Mouse (Mus musculus): Measurements from ENCODE around the gene Apol9b. TPM values are rescaled to one million over a fixed set of nuclear protein-coding genes. Genes with fewer than 3 reads are reported as not detected.
A peak's percentile ranks its signal among the peaks of the same experiment; 100 is the strongest.
"Not testable (repeated sequence)": the region's sequence is repeated elsewhere in the genome, so short reads cannot be mapped to it uniquely, and the experiment has no call there.

Gene Apol9b
- total and polyA plus RNA-seq, 3 experiments, result not detected

GRCm38 (mm10) chr15:77708936-77709335, 19.9 kb upstream of the Apol9b start:
- not testable (repeated sequence) for DNase-seq (ENCODE audit: low read depth, low spot score); H3K36me3 ChIP-seq (ENCODE audit: control insufficient read depth in 1 of 2, insufficient read depth in 2 of 2, low read length in 2 of 2); H3K9me3 ChIP-seq (replicated peaks; ENCODE audit: insufficient read depth, low read length)

DNA sequence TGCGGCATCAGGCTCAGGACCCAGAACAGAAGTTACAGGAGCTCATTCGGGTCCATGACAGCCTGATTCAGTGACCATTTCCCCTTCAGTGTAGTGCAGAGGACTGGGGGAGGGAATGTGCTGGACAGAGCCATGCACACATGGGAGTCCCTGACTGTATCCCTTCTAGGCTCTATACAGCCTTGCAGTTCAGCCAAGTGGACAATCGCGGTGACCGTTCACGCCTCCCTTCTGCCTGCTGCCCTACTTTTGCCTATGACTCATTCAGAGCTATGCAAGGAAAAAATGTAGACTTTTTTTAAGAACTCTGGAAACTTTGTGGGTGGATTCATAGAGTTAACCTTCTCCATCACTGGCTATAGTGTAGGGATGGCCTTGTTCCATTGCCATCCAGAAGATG, 10.6 kb upstream of the Apol9b start:
- H3K9me3 ChIP-seq (replicated peaks; ENCODE audit: insufficient read depth, low read length); H3K79me2 ChIP-seq (ENCODE audit: control insufficient read depth, insufficient read depth, low read length, poor library complexity): not testable (repeated sequence)

More at GRCm38 (mm10) chr15:77708936-77709335, 19.9 kb upstream of the Apol9b start:
- H3K79me2 ChIP-seq (ENCODE audit: control insufficient read depth, insufficient read depth, low read length, poor library complexity); H3K9ac ChIP-seq (ENCODE audit: control insufficient read depth, low read depth, low read length, poor library complexity, severe bottlenecking); H3K4me3 ChIP-seq (ENCODE audit: control insufficient read depth in 1 of 2, insufficient read depth in 1 of 2, low read depth in 2 of 2, low read length in 2 of 2); H3K4me1 ChIP-seq (ENCODE audit: control insufficient read depth in 1 of 2, insufficient read depth in 2 of 2, low read length in 2 of 2); H3K27ac ChIP-seq (ENCODE audit: control insufficient read depth, low read depth, low read length); H3K27me3 ChIP-seq (ENCODE audit: control insufficient read depth in 1 of 2, insufficient read depth in 2 of 2, low read length in 2 of 2): not testable (repeated sequence)

DNA sequence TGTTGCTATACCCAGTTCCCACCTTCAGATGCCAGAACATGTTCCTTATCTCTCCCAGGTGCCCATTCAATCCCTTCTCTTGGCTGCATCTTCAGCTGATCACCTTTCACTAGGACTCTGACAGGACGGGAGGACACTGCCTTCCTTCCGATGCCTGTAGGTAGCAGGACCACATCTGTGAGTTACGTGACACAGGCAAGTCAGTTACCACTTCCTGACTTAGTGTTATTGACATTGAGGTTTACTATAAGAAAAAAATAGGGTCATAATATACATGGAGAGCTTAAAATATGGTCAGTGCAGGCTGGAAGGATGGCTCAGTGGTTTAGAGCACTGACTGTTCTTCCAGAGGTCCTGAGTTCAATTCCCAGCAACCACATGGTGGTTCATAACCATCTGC, 7.3 kb upstream of the Apol9b start:
- H3K9ac ChIP-seq (ENCODE audit: control insufficient read depth, low read depth, low read length, poor library complexity, severe bottlenecking); H3K79me2 ChIP-seq (ENCODE audit: control insufficient read depth, insufficient read depth, low read length, poor library complexity); H3K4me3 ChIP-seq (ENCODE audit: control insufficient read depth in 1 of 2, insufficient read depth in 1 of 2, low read depth in 2 of 2, low read length in 2 of 2); DNase-seq (ENCODE audit: low read depth, low spot score); H3K27ac ChIP-seq (ENCODE audit: control insufficient read depth, low read depth, low read length); H3K9me3 ChIP-seq (replicated peaks; ENCODE audit: insufficient read depth, low read length); H3K4me1 ChIP-seq (ENCODE audit: control insufficient read depth in 1 of 2, insufficient read depth in 2 of 2, low read length in 2 of 2); H3K36me3 ChIP-seq (ENCODE audit: control insufficient read depth in 1 of 2, insufficient read depth in 2 of 2, low read length in 2 of 2); H3K27me3 ChIP-seq (ENCODE audit: control insufficient read depth in 1 of 2, insufficient read depth in 2 of 2, low read length in 2 of 2): not testable (repeated sequence)

More for the DNA sequence above, 10.6 kb upstream of the Apol9b start:
- not testable (repeated sequence) for H3K27me3 ChIP-seq (ENCODE audit: control insufficient read depth in 1 of 2, insufficient read depth in 2 of 2, low read length in 2 of 2); DNase-seq (ENCODE audit: low read depth, low spot score); H3K4me3 ChIP-seq (ENCODE audit: control insufficient read depth in 1 of 2, insufficient read depth in 1 of 2, low read depth in 2 of 2, low read length in 2 of 2); H3K9ac ChIP-seq (ENCODE audit: control insufficient read depth, low read depth, low read length, poor library complexity, severe bottlenecking); H3K4me1 ChIP-seq (ENCODE audit: control insufficient read depth in 1 of 2, insufficient read depth in 2 of 2, low read length in 2 of 2); H3K36me3 ChIP-seq (ENCODE audit: control insufficient read depth in 1 of 2, insufficient read depth in 2 of 2, low read length in 2 of 2); H3K27ac ChIP-seq (ENCODE audit: control insufficient read depth, low read depth, low read length)

- not testable (repeated sequence) for H3K9me3 ChIP-seq (replicated peaks; ENCODE audit: insufficient read depth, low read length); DNase-seq (ENCODE audit: low read depth, low spot score); H3K27ac ChIP-seq (ENCODE audit: control insufficient read depth, low read depth, low read length); H3K36me3 ChIP-seq (ENCODE audit: control insufficient read depth in 1 of 2, insufficient read depth in 2 of 2, low read length in 2 of 2); H3K4me1 ChIP-seq (ENCODE audit: control insufficient read depth in 1 of 2, insufficient read depth in 2 of 2, low read length in 2 of 2); H3K27me3 ChIP-seq (ENCODE audit: control insufficient read depth in 1 of 2, insufficient read depth in 2 of 2, low read length in 2 of 2); H3K79me2 ChIP-seq (ENCODE audit: control insufficient read depth, insufficient read depth, low read length, poor library complexity); H3K9ac ChIP-seq (ENCODE audit: control insufficient read depth, low read depth, low read length, poor library complexity, severe bottlenecking); H3K4me3 ChIP-seq (ENCODE audit: control insufficient read depth in 1 of 2, insufficient read depth in 1 of 2, low read depth in 2 of 2, low read length in 2 of 2)
Measured at GRCm38 (mm10) chr15:77724208-77724911, 4.5 kb upstream of the Apol9b start.

- H3K9ac ChIP-seq (ENCODE audit: control insufficient read depth, low read depth, low read length, poor library complexity, severe bottlenecking); H3K79me2 ChIP-seq (ENCODE audit: control insufficient read depth, insufficient read depth, low read length, poor library complexity); H3K4me3 ChIP-seq (ENCODE audit: control insufficient read depth in 1 of 2, insufficient read depth in 1 of 2, low read depth in 2 of 2, low read length in 2 of 2); H3K27me3 ChIP-seq (ENCODE audit: control insufficient read depth in 1 of 2, insufficient read depth in 2 of 2, low read length in 2 of 2); H3K27ac ChIP-seq (ENCODE audit: control insufficient read depth, low read depth, low read length); H3K9me3 ChIP-seq (replicated peaks; ENCODE audit: insufficient read depth, low read length); H3K4me1 ChIP-seq (ENCODE audit: control insufficient read depth in 1 of 2, insufficient read depth in 2 of 2, low read length in 2 of 2); H3K36me3 ChIP-seq (ENCODE audit: control insufficient read depth in 1 of 2, insufficient read depth in 2 of 2, low read length in 2 of 2): not testable (repeated sequence)
- DNase-seq (ENCODE audit: low read depth, low spot score), result peak; percentile 28
- TF ChIP-seq USF1 (IDR thresholded peaks at IDR 0.05; ENCODE audit: low read depth, low read length), result peak; percentile 33; the same call in 1 of the 2 replicates
Measured at GRCm38 (mm10) chr15:77725393-77726020, 3.3 kb upstream of the Apol9b start.

Data from MEL (cell line).